Mouse (Mus musculus) G1E (cell line): ENCODE results near the gene Slc34a3.

Source experiments
- CTCF ChIP-seq: IDR thresholded peaks from 2 replicates; pipeline ENCODE4 v1.5.1; 2012; ENCODE audit warnings: low read depth, low read length, inconsistent platforms, mixed read lengths
- GATA1 ChIP-seq: IDR thresholded peaks from 2 replicates; pipeline ENCODE4 v1.6.1; 2012; ENCODE audit warnings: borderline replicate concordance, low read length, inconsistent platforms, mixed read lengths
- GATA2 ChIP-seq: IDR thresholded peaks from 2 replicates; pipeline ENCODE4 v1.6.1; 2012; ENCODE audit warnings: low read depth, low read length, inconsistent platforms, borderline replicate concordance
- POLR2AphosphoS5 ChIP-seq: IDR thresholded peaks from 2 replicates; pipeline ENCODE4 v1.6.1; 2012; ENCODE audit warnings: low read depth, low read length, inconsistent platforms; ENCODE audit not compliant: insufficient replicate concordance
- TAL1 ChIP-seq: conservative IDR thresholded peaks from 2 replicates; pipeline ENCODE4 v1.6.1; 2012; ENCODE audit warnings: low read depth, low read length, inconsistent platforms, mixed read lengths

- TF ChIP-seq CTCF (peak; percentile 83), GATA1 (no peak), GATA2 (no peak), TAL1 (no peak), POLR2AphosphoS5 (no peak)
Observed at GRCm38 (mm10) chr2:25193330-25193770, 40.8 kb downstream of the Slc34a3 start.
